Mouse (Mus musculus) ES-Bruce4 (cell line): ENCODE measurements at regions not wholly inside any gene's neighbourhood (a gene's known extent, or its start where the extent isn't known, plus 50 kb on each side); places are given as distances from the start of the nearest gene placed in this dataset.

ENCODE experiments used
- CTCF ChIP-seq: IDR thresholded peaks from one replicate; pipeline ENCODE4 v1.8.1; 2011; ENCODE audit warnings: low read depth, low read length
- POLR2A ChIP-seq: IDR thresholded peaks from one replicate; pipeline ENCODE4 v1.8.1; 2011; ENCODE audit warnings: low read length; ENCODE audit not compliant: insufficient read depth

DNA sequence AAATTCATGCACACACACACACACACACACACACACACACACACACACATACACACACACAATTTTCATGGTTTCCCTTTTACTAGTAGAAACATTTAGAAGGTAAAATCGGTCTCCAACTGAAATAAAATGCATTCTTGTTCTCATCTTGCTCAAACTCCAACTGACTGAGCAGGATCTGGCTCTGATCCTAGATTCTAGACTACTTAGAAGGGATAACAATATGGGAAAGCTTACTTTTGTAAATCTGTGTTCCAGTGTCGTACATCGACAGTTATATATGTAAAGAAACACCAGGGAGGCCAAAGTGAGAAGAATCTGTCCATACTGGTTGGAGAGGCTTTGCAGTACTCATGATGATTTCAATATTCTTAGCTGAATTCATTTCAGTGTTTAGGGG, 304.6 kb downstream of the Otol1 start:
- TF ChIP-seq CTCF (no peak), POLR2A (no peak)
